Mouse (Mus musculus) neural tube, embryonic 12.5 days (tissue): ENCODE data around the gene Pwp2. TPM values are rescaled to one million over a fixed set of nuclear protein-coding genes. Genes with fewer than 3 reads are reported as not detected.
A peak's percentile ranks its signal among the peaks of the same experiment; 100 is the strongest.

ENCODE experiments used
- ATAC-seq: fragments of 200-750 bp; cut with Nextera tagmentation; 2 replicates; pipeline ENCODE4 v1.8.0; 2017; ENCODE audit warnings: low read depth, mild to moderate bottlenecking, moderate TSS enrichment, moderate library complexity; ENCODE audit not compliant: low FRiP score
- H3K27ac ChIP-seq: fragments of 300-500 bp; sonication (generic); 2 replicates; pipeline ENCODE4 v1.5.1; 2016
- H3K27me3 ChIP-seq: fragments of 300-500 bp; sonication (generic); replicated peaks from 2 replicates; pipeline ENCODE4 v1.6.1; 2016; ENCODE audit warnings: mild to moderate bottlenecking
- H3K36me3 ChIP-seq: fragments of 300-500 bp; sonication (generic); 2 replicates; pipeline ENCODE4 v1.6.1; 2016; ENCODE audit warnings: mild to moderate bottlenecking
- H3K4me1 ChIP-seq: fragments of 300-500 bp; sonication (generic); 2 replicates; pipeline ENCODE4 v1.6.1; 2016
- H3K4me2 ChIP-seq: fragments of 300-500 bp; sonication (generic); replicated peaks from 2 replicates; pipeline ENCODE4 v1.6.1; 2016; ENCODE audit warnings: mild to moderate bottlenecking
- H3K4me3 ChIP-seq: fragments of 300-500 bp; sonication (generic); 2 replicates; pipeline ENCODE4 v1.5.1; 2016
- H3K9ac ChIP-seq: fragments of 300-500 bp; sonication (generic); 2 replicates; pipeline ENCODE4 v1.6.1; 2016; ENCODE audit warnings: mild to moderate bottlenecking
- H3K9me3 ChIP-seq: fragments of 300-500 bp; sonication (generic); 2 replicates; pipeline ENCODE4 v1.6.1; 2016; ENCODE audit warnings: mild to moderate bottlenecking
- WGBS: fragments of 180-500 bp; shearing (Covaris S2); methylation state at CpG from one replicate; pipeline ENCODE4 v1.1.7; 2016; 5-methylcytosine and 5-hydroxymethylcytosine counted together
- polyA plus RNA-seq: library from polyadenylated mRNA; unstranded; fragments of >200 nt; fragmentation: Nextera tagmentation; extraction: Ambion mirVana; gene quantifications from 2 replicates; pipeline ENCODE4 v1.2.1, GENCODE M21; 2016

Pwp2 gene
- polyA plus RNA-seq, result 21.6 and 22.2 TPM in 2 replicates

DNA sequence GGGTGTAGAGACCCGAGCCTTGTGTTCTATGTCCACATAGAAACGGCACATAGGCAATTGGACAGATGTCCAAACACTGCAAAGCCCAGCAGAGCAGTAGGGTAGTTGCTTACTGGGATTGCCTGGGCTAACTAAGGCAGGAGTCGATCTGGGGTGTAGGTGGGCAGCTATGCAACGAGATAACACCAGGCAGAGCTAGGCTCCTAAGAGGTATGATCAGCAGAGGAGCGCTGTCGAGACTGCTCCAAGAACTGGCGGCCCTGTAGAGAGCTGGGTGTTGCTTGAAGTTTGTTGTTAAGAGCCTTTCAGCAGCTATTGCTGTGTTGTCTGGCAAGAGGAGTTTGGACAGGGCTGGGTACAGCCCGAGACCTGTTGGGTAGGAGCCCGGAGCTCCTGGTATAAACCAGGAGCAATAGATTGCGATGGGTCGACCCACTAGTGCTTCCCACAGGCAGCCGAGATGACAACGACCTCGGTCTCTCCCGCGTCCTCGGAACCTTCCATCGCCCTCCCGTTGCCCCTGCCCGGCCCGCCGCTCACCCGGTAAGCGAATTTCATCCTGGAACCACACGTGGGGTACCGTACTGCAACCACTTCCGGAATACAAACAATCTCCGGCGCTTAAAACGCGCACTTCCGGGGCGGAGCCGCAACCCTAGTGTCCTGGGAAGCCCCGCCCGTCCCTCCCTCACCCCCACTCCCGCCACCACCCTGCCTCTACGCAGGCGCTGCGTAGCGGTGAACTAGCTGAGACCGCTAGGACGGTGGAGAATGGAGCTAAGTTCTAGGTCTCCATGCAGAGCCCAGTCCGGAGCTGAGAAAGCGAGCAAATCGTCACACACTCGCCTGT is at the start of gene Pwp2:
Gene Pwp2, minus strand, starts transcription at position 619 of the 850 bp plus-strand sequence.
- H3K27me3 ChIP-seq, result no peaks in the 10 kb centered on the region
- H3K27ac ChIP-seq, result no peak within 1 kb of the TSS
- H3K4me1 ChIP-seq, result peaks cover 9% of the 10 kb centered on the region
- no peaks in the 10 kb centered on the region for H3K9me3 ChIP-seq
- H3K4me2 ChIP-seq, result peak within 1 kb of the TSS; percentile 99
- peak within 1 kb of the TSS; percentile 74 for H3K4me3 ChIP-seq
- H3K36me3 ChIP-seq, result peaks cover 57% of the 10 kb centered on the region
- H3K9ac ChIP-seq, result peak within 1 kb of the TSS; percentile 56
- ATAC-seq, result peak; percentile 96
- WGBS, result 3% methylated on average over 47 of the region's 47 CpGs

DNA sequence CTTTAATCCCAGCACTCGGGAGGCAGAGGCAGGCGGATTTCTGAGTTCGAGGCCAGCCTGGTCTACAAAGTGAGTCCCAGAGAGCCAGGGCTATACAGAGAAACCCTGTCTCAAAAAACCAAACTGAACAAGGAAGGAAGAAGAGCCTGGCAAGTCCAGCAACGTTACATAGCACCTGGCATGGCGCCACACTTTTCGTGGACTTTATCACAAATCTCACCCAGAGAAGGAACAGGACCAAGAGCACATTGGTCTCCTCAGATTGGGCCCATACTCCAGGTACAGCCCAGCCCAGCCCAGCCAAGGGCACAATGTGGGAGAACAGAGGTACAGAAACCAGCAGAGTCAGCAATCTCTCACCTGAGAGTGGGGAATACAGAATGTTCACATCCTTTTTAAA is 48.8 kb upstream of the Pwp2 start:
- ATAC-seq, result no peak
- no peaks in the 10 kb centered on the region for H3K27me3 ChIP-seq
- WGBS, result 96% methylated on average over 6 of the region's 6 CpGs
- no peaks in the 10 kb centered on the region for H3K9me3 ChIP-seq
- no peak overlapping the region for H3K27ac ChIP-seq
- no peak overlapping the region for H3K4me3 ChIP-seq
- H3K4me1 ChIP-seq, result no peaks in the 10 kb centered on the region
- H3K36me3 ChIP-seq, result peaks cover 26% of the 10 kb centered on the region; the same call in 1 of the 2 replicates
- H3K9ac ChIP-seq, result no peak overlapping the region
- no peak overlapping the region for H3K4me2 ChIP-seq

DNA sequence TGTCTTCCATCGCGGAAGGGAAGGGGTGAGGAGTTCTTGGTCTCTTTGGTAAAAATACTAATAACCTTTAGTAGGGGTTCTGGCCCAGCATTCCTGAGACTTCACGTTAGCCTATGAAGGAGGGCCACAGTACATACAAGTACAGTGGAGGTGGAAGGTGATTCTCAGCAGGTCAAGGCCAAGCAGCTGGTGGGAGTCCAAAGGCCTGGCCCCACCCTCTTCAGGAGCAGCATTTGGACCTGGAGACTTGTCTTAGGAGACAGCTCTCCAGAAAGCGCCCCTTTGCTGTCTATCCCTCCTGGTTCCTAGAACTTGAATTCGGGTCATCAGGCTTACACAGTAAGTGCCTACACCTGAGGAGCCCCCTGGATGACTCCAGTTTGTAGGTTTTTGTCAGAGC is 48.2 kb upstream of the Pwp2 start:
- Histone ChIP-seq H3K9ac (no peak overlapping the region), H3K9me3 (no peaks in the 10 kb centered on the region), H3K4me3 (no peak overlapping the region), H3K27ac (no peak overlapping the region), H3K4me1 (no peaks in the 10 kb centered on the region), H3K4me2 (no peak overlapping the region), H3K27me3 (no peaks in the 10 kb centered on the region), H3K36me3 (peaks cover 26% of the 10 kb centered on the region)
- WGBS, result 93% methylated on average over 5 of the region's 5 CpGs
- ATAC-seq, result no peak

DNA sequence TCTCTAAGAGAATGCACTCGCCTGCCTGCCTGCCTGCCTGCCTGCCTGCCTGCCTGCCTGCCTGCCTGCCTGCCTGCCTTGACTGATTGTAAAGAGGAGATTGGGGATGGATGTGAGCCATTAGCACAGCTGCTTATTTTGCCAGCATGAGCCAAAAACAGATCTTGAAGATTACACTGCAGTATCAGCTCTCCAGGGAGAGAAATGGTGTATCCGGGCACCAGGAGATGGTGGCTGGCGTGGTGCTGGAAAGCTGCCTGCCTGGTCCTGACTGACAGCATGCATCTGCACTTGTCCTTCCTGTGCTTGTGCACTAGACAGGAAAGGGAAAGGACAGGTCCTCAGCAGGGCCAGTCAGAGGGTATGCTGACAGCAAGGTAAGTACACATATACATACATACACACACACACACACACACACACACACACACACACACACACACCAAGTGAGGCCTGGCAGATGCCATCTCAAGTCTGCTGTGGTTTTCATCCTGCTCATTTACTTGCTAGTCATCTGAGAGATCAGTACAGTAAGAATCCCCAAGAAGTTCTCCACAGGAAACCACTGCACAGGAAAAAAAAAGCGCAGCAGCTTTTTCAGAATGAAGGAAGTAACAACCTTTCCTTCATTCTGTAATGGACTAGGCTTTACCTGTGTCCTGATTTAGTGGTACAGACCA is 47.5 kb upstream of the Pwp2 start:
- Histone ChIP-seq H3K36me3 (peaks cover 31% of the 10 kb centered on the region), H3K4me1 (no peaks in the 10 kb centered on the region), H3K9ac (no peak overlapping the region), H3K27ac (no peak overlapping the region), H3K27me3 (no peaks in the 10 kb centered on the region), H3K9me3 (no peaks in the 10 kb centered on the region), H3K4me3 (no peak overlapping the region), H3K4me2 (no peak overlapping the region)
- 94% methylated on average over 4 of the region's 4 CpGs for WGBS
- ATAC-seq, result no peak

DNA sequence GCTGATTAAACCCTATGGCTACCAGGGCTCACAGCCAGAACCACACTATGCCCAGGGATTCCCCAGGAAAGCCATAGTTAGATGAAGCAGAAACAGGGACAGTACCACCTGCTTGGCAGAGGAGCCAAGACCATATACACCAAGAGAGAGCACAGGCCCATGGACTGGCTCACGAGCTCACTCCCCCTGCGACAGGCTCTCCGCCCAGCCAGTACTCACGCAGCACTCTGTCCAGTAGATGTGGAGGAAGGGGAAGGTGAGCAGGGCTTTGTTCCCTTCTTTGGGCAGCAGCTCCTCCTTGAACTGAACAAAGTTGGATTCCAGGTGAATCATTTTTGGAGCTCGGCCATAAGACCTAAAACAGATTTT is 43.6 kb upstream of the Pwp2 start:
- Histone ChIP-seq H3K9me3 (no peaks in the 10 kb centered on the region), H3K4me2 (no peak overlapping the region), H3K27me3 (no peaks in the 10 kb centered on the region), H3K36me3 (peaks cover 42% of the 10 kb centered on the region), H3K9ac (no peak overlapping the region), H3K27ac (no peak overlapping the region), H3K4me3 (no peak overlapping the region), H3K4me1 (no peaks in the 10 kb centered on the region)
- WGBS, result 91% methylated on average over 5 of the region's 5 CpGs
- no peak for ATAC-seq

DNA sequence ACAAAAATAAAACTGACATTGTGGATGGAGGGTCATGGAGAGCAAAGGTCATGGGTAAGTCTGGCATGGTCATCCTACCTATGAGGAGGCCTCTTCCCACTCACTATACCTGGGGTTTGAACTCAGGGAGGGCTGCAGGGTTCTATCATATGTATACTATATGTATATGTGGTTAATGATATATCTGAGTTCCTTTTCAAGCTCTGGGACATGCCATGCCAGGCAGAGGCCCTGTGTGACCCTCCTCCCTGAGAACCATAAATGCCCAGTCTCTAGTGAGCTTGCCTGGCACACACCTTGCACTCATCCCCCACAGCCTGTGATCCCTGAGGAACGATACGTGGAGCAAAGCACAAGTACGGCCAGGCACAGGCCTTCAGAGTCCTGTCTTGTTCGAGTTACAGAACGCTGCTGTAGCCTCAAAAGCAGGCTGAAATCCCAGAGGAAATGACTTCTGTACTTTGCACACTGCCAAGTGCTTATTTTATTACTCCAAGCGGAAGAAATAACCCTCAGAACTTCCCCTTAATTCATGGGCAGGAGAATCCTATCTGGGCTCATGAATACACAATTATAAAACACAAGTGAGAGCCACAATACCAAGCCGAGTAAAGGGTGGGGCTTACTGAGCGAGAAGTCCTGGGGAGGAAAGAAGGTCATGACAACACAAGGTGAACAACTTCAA is 43.1 kb upstream of the Pwp2 start:
- Histone ChIP-seq H3K4me2 (no peak overlapping the region), H3K4me3 (no peak overlapping the region), H3K4me1 (no peaks in the 10 kb centered on the region), H3K9me3 (no peaks in the 10 kb centered on the region), H3K27ac (no peak overlapping the region), H3K9ac (no peak overlapping the region), H3K27me3 (no peaks in the 10 kb centered on the region), H3K36me3 (peaks cover 42% of the 10 kb centered on the region)
- 92% methylated on average over 8 of the region's 8 CpGs for WGBS
- no peak for ATAC-seq

DNA sequence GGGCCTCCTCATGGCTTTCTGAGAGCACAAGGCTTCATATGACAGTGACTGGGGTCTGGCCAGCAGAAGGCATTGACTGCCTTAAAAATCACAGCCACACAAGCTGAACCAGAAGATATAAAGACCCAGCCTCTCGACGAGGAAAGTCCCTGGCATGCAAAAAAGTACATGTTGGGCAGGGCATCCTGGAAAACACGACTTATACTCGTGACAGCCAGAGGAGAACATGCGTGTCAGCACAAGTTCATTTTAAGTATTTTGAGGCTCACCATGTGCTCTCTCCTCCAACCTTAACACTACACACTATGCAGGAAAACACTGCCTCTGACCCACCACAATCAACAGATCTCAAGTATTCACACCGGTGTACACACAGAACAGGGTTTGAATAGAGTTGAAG is 39.2 kb upstream of the Pwp2 start:
- Histone ChIP-seq H3K36me3 (peaks cover 50% of the 10 kb centered on the region), H3K4me2 (no peak overlapping the region), H3K27me3 (no peaks in the 10 kb centered on the region), H3K27ac (no peak overlapping the region), H3K4me3 (no peak overlapping the region), H3K4me1 (no peaks in the 10 kb centered on the region), H3K9ac (no peak overlapping the region), H3K9me3 (no peaks in the 10 kb centered on the region)
- 93% methylated on average over 6 of the region's 6 CpGs for WGBS
- no peak for ATAC-seq

DNA sequence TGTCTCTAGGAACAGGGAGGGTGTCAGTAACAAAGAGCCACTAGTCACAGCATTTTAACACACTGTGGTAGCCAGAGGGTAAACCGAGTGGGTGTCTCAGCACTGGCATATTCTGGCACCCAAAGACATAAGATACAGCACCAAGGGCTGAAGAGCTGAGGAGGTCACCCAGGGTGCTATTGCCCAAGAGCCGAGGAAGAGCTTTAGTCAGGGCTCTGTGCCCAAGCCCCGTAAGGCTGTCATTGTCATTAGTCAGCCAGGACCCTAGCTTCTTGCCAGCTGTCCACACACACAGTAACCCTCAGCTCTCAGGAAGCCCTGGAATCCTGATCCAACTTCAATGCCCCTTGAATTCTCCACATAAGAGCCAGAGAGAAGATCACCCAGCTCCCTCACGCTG is 38.0 kb upstream of the Pwp2 start:
- no peak overlapping the region for H3K27ac ChIP-seq
- no peak overlapping the region for H3K4me2 ChIP-seq
- no peaks in the 10 kb centered on the region for H3K27me3 ChIP-seq
- peaks cover 52% of the 10 kb centered on the region for H3K36me3 ChIP-seq
- 77% methylated on average over 4 of the region's 4 CpGs for WGBS
- no peak overlapping the region for H3K4me3 ChIP-seq
- no peaks in the 10 kb centered on the region for H3K4me1 ChIP-seq
- no peak for ATAC-seq
- H3K9ac ChIP-seq, result no peak overlapping the region
- no peaks in the 10 kb centered on the region for H3K9me3 ChIP-seq

DNA sequence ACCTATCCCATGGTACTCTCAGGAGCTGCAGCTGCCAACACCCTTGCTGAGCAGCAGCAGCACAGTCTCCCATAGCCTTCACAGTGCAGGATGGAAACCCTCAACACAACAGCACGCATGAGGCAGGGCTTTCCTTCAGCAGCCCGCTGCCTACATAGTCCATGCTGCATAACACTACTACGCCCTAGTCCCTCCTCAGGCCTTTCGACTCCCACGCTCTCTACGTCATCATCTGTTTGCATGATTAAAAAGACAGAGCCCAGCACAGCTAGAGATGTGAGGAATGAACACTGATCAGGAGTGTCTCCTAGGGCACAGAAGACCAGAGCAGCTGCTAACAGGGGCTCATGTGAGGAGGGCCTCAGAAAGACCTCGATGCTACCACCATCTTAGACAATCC is 36.4 kb upstream of the Pwp2 start:
- ATAC-seq, result no peak
- peaks cover 51% of the 10 kb centered on the region for H3K36me3 ChIP-seq
- no peak overlapping the region for H3K4me2 ChIP-seq
- H3K9ac ChIP-seq, result no peak overlapping the region
- no peak overlapping the region for H3K27ac ChIP-seq
- WGBS, result 94% methylated on average over 7 of the region's 7 CpGs
- no peaks in the 10 kb centered on the region for H3K9me3 ChIP-seq
- no peaks in the 10 kb centered on the region for H3K4me1 ChIP-seq
- no peaks in the 10 kb centered on the region for H3K27me3 ChIP-seq
- H3K4me3 ChIP-seq, result no peak overlapping the region

DNA sequence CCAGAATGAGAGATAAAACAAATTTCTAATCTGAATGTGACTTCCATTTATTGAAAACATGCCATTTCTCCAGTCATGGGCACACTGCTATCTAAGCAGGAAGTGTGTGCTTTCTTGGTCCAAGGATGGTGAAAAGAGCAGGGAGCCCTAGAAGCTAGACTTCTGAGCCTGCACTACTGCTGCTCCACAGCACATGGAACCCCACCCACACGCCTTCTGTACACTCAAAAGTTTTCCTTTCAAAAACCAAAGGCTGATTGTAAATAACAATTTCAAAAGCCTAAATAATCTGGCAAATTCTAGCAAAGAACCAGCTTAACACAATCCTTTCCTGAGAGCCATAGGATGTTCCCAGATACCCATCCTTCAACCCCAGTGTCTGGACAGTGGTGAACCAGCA is 34.6 kb upstream of the Pwp2 start:
- H3K27me3 ChIP-seq, result no peaks in the 10 kb centered on the region
- no peak overlapping the region for H3K9ac ChIP-seq
- H3K36me3 ChIP-seq, result peaks cover 62% of the 10 kb centered on the region
- no peak overlapping the region for H3K27ac ChIP-seq
- no peak overlapping the region for H3K4me2 ChIP-seq
- no peaks in the 10 kb centered on the region for H3K9me3 ChIP-seq
- no peak overlapping the region for H3K4me3 ChIP-seq
- H3K4me1 ChIP-seq, result no peaks in the 10 kb centered on the region
- WGBS, result 94% methylated on average over 1 of the region's 1 CpGs
- ATAC-seq, result no peak

DNA sequence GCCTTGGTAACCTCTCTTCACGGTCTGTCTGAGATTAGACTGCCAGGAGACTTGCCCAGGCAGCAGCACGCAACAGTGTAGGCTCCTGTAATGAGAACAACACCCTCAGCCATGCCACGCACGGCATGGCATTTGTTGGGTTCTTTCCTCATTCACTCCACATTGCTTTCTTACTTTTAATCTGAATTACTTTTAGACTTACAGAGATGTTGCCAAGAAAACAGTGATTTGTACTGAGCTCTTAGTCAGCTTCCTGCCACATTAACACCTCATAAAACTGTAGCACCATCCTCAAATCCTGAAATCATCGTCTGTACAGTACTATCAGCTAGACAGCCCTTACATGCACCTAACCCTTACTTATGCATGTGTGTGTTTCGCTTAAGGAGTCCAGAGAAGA is 33.6 kb upstream of the Pwp2 start:
- no peaks in the 10 kb centered on the region for H3K9me3 ChIP-seq
- WGBS, result 87% methylated on average over 6 of the region's 6 CpGs
- no peak for ATAC-seq
- no peak overlapping the region for H3K4me2 ChIP-seq
- no peak overlapping the region for H3K9ac ChIP-seq
- no peaks in the 10 kb centered on the region for H3K4me1 ChIP-seq
- no peak overlapping the region for H3K27ac ChIP-seq
- peaks cover 72% of the 10 kb centered on the region for H3K36me3 ChIP-seq
- H3K4me3 ChIP-seq, result no peak overlapping the region
- no peaks in the 10 kb centered on the region for H3K27me3 ChIP-seq

DNA sequence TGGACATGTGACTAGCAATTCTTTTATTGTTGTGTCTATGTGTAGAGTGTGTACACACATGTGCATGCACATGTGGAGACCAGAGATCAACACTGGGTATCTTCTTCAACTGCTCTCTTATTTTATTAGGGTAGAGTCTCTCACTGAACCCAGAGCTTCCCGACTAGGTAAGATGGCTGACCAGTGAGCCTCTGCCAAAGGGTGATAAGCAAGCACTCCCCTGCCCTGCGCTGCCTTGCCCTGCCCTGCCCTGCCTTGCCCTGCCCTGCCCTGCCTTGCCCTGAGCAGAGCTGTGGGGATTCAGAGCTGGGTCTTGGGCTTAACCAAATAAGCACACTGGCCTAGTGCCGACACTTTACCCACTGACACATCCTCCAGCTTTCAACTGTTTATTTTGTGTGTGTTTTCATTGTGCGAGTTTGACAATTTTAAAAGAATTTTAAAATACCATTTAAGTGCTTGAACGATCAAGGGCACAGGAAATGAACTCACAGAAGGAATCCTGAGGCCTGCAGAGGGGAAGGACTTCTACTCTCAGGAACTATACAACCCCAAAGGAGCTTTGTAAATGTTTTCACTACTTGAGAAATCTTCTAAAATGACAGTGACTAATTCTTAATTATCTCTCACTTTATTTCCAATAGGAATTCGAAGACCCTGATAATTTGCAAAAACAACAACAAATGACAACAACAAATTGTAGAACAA is 31.6 kb upstream of the Pwp2 start:
- Histone ChIP-seq H3K9ac (no peak overlapping the region), H3K4me3 (no peak overlapping the region), H3K27me3 (no peaks in the 10 kb centered on the region), H3K4me1 (no peaks in the 10 kb centered on the region), H3K27ac (no peak overlapping the region), H3K36me3 (peaks cover 83% of the 10 kb centered on the region), H3K4me2 (no peak overlapping the region), H3K9me3 (no peaks in the 10 kb centered on the region)
- ATAC-seq, result no peak
- 90% methylated on average over 6 of the region's 6 CpGs for WGBS
